Mouse (Mus musculus): ENCODE results near the gene Ddit4.

DNA sequence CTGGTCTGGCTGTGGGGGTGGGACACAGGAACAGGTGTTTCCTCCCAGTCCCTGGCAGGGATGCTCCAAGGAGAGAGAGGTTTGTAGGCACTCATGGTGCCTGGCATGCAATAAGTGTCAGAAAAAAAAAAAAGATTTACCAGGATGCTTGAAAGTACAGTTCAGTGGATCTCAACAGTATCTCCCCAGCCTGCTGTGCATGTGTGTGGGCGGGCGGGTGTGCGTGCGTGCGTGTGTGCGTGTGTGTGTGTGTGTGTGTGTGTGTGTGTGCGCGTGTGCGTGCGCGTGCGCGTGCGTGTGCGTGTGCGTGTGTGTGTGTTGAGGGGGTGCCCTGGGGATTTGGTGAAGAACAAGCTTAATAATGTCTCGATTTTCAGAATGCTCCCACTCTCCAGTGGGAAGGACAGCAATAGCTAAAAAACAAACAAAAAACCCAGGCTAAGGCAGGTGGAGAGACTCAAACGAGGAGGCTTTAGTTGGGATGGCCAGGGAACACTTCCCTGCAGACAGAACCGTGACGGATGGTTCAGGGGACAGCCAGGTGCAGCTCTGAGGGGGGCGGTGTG lies 9.3 kb downstream of the Ddit4 start:
- TF ChIP-seq CTCF (IDR thresholded peaks at IDR 0.05) (no peak), EP300 (IDR thresholded peaks at IDR 0.05) (no peak)

All from lung, postnatal 0 days (tissue).